Mouse (Mus musculus) CD4-positive, CD25-positive, alpha-beta regulatory T cell, adult 4 months (primary cell): ENCODE measurements around the gene Pfn1. TPM values are rescaled to one million over a fixed set of nuclear protein-coding genes. Genes with fewer than 3 reads are reported as not detected.
A peak's percentile ranks its signal among the peaks of the same experiment; 100 is the strongest.

Source experiments
- ATAC-seq: one replicate; pipeline ENCODE4 v1.8.0; 2017
- polyA plus RNA-seq, 2 experiments: library from polyadenylated mRNA; unstranded; fragments of 100-300 nt; shearing (Covaris generic); gene quantifications; one replicate each; pipeline ENCODE4 v1.2.1; 2017

The Pfn1 gene
- polyA plus RNA-seq, result 1,000 to 10,000 TPM; 2,750 to 3,189 TPM

GRCm38 (mm10) chr11:70654198-70654922 lies at the start of gene Pfn1:
Gene Pfn1 (minus strand): TSS chr11:70654644.
- ATAC-seq, result peak; percentile 36

- no peak for ATAC-seq
These were observed 48.3 kb upstream of the Pfn1 start for GRCm38 (mm10) chr11:70702781-70703180.

- ATAC-seq, result no peak
These were observed 47.7 kb upstream of the Pfn1 start for GRCm38 (mm10) chr11:70701984-70702733.

- no peak for ATAC-seq
These were observed 46.9 kb upstream of the Pfn1 start for GRCm38 (mm10) chr11:70701221-70701955.

DNA sequence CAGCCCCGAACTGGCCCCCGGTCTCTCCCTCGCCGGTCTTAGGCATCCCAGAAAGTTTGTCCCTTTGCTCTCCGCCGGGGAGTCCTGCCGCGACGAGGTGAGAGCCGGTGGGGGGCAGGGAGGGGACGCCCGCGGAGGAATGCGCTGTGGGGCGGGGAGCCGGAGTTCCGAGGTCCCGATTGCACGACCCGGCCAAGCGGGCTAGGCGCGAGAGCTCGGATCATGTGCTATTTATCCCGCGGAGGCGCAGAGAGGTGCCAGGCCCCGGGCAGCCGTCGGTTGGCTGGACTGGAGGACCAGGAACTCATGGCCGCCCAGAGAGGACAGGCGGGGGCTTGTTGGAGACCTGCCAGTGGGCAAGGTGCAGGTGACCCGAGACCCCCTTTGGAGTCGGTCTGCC lies 46.2 kb upstream of the Pfn1 start:
- ATAC-seq, result peak; percentile 37

DNA sequence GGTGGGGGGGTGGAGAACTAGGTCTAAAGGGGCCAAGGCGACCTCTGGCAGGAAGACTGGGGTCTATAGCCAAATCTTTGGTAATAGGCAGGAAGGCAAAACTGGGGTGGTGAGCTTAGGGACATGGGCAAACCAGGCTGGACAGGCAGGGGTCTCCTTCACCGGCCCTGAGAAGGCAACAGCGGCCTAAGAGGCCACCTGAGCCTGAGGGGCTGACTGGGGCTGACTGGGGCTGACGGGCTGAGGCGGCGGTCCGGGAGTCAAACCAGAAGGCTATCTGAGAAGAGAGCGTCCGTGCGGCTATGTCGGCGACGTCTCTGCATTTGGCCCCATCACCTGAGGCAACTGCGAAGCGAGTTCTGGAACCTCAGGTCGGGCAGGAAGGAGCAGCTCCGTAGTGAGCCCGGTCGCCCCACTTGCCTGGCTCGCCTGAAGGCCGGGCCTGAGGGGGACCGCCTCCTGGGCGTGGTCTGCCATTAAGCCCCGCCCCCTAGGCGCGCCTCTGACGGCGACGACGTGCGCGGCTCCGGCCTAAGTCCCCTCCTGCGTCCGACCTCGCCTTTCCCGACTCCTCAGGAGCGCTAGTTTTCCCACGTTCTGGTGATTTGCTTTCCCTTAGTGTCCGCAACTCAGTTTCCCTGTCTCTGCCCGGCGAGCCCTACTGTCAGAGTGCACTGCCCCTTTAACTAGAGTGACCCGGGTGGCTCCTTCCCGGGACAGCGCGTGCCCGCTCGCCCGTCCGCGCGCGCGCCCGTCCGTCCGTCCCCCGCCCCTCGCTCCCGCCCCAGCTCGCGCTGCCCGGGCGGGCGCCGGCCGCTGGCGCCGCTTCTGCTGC lies 45.5 kb upstream of the Pfn1 start, which contains the start of the genes Inca1 and Kif1c:
Gene Inca1, minus strand, starts transcription at position 434 of the 835 bp plus-strand sequence.
Gene Kif1c, plus strand, starts transcription at position 827 of the 835 bp plus-strand sequence.
- ATAC-seq, result peak; percentile 98

GRCm38 (mm10) chr11:70699051-70699450 lies 44.6 kb upstream of the Pfn1 start:
- no peak for ATAC-seq

GRCm38 (mm10) chr11:70697376-70697775 lies 42.9 kb upstream of the Pfn1 start:
- no peak for ATAC-seq

DNA sequence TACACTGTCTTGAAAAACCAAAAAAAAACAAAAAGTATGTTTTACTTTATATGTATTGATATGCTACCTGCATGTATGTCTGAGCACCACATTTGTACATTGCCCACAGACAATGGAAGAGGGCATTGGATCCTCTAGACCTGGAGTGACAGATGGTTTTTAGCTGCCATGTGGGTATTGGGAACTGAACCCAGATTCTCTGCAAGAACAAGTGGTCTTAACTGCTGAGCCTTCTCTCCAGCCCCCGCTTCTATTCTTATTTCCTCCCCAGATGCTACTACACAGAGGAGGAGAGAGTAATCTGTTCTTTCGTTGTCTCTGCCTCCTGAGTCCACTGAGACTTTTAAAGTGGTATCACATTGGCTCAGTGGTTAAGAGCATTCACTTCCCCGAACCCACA lies 39.1 kb upstream of the Pfn1 start:
- no peak for ATAC-seq

DNA sequence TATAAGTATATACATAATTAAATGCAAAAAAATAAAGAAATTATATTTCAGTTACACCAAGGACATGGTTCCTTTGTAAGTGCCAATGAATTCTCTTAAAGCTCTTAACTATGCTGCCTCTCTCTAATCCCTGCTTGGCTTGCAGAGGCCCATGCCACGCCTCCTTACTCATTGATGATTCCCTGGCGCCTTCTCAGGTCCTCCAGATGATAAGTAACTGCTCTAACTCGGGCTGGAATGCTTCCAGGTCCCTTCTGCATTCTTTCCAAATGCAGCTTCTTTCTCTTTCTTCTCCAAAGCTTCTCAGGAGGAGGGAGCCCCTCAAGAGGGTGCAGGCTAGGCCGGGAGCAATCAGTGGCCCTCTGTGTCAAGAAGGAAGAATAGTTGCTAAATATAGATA lies 35.1 kb upstream of the Pfn1 start:
- ATAC-seq, result no peak

GRCm38 (mm10) chr11:70688372-70688771 lies 33.9 kb upstream of the Pfn1 start:
- ATAC-seq, result no peak

GRCm38 (mm10) chr11:70687601-70688199 lies 33.3 kb upstream of the Pfn1 start, which contains the start of gene Camta2:
Gene Camta2 (minus strand): TSS chr11:70688105.
- ATAC-seq, result peak; percentile 79

DNA sequence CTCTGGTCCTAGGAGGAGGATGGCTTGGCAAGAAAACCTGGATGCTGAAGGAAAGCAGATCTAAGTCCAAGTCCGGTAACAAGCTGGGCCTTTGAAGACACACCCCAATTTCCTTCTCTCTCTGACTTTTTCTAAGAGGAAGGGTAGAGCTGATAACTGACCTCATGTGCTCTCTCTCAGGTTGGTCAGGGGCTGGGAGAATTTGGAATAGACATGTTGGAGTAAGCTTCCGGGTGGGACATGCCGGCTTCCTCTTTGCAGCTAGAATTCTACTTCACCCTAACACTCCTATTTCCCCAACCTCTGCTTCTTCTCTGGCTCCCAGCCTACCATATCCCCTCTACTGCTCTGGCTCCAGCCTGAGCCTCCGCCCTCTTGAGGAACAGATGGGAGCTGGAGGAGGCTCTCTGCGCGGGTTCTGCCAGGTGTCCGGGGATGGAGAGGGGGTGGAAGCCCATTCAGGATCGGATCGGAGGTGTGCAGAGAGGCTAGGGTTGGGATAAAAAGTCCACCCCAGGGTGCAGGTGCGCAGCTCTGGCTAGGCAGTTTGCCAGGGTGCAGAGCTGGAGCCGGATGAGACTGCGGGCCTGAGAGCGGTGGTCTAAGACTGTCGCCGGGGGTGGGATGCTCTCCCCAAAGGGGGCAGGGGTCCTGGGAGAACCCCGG lies 32.6 kb upstream of the Pfn1 start:
- peak; percentile 21 for ATAC-seq

- ATAC-seq, result no peak
These were observed 29.2 kb upstream of the Pfn1 start for GRCm38 (mm10) chr11:70683640-70684039.

GRCm38 (mm10) chr11:70681897-70682581 lies 27.6 kb upstream of the Pfn1 start:
- ATAC-seq, result no peak

- no peak for ATAC-seq
These were observed 26.7 kb upstream of the Pfn1 start for GRCm38 (mm10) chr11:70681170-70681569.

DNA sequence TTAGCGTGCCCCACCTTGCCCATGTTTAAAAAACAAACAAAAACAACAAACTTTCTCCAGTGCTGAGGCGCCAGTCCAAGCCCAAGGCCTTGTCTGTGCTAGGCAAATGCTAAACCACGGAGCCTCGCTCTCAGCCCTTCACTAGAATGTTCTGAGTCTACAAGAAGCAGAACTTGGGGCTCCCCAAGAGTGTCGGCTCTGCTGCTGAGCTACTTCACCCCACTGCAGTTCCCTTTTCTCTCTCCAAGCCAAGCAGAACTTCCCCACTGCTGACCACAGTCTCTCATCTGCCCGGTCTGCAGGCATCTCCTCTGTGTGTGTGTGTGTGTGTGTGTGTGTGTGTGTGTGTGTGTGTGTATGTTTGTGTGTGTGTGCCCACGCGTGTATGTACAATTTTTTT lies 25.4 kb upstream of the Pfn1 start:
- no peak for ATAC-seq

GRCm38 (mm10) chr11:70679361-70679760 lies 24.9 kb upstream of the Pfn1 start:
- ATAC-seq, result no peak

- ATAC-seq, result no peak
These were observed 24.1 kb upstream of the Pfn1 start for GRCm38 (mm10) chr11:70678576-70678975.

- no peak for ATAC-seq
These were observed 23.6 kb upstream of the Pfn1 start for GRCm38 (mm10) chr11:70678092-70678491.

GRCm38 (mm10) chr11:70674501-70674900 lies 20.1 kb upstream of the Pfn1 start:
- ATAC-seq, result no peak
